Mouse (Mus musculus): Measurements from ENCODE around the gene Nfkb1.

Gene Nfkb1

DNA sequence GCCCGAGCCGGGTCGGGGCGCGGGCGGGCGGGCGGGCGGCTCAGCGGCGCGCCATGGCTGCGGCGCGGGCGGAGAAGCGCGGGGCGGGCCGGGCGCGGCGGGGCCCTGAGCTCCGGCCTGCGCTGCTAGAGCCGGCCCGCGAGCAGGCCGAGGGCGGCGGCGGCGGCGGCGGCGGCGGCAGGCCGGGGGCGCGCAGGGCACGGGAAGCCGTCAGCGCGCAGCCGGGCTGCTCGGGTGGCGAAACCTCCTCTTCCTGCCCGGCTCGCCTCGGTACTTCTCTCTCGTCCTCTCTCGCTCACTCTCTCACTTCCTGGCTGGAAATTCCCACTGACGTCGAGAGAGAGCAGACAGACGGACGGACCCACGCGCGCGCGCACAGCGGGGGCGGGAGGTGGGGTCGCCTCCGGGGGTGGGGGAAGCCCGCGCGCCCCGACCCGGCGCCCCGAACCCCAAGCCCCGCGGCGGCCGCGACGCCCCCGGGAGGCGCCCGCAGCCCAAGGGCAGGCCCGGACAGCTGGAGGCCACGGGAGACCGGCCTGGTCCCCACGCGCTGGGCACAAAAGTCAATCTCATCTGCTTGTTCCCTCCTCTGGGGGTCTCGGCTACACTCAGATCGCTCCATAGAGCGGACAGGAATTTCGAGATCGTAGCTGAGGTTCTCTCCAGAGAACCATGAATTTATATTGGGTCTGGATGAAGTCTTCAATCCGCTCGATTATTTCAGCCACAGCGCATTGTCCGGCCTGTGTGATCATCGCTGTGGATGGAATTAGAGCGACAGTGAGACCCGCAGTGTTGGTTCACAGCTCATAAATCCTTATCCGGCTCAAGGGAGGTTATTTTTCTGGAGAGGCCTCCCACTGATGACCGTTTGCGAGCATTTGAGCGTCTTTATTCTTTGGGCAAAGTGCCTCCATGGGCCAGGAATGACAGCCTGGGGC lies at the start of gene Nfkb1:
Gene Nfkb1 (minus strand): TSS at position 357 of the 941 bp plus-strand sequence.
- DNase-seq, result peak; percentile 75 to 79

DNA sequence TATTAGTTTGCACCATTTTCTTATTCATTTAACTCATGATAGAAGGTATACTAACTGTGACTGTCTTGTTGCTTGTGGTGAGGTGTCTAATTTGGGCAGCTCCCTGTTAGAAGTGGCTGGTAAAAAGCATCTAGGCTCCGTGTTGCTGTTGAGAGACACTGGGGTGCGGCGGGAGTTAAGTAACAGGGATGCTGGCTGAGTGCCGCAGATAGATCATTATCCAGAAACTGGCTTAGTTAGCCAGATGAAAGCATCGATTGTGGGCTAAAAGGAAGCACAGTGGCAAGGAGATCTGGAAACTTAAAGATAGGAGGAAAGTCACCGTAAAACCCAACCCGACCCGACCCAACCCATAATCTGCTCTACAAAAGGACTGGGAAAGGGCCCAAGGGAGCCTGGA lies 49.4 kb upstream of the Nfkb1 start:
- DNase-seq, result no peak

DNA sequence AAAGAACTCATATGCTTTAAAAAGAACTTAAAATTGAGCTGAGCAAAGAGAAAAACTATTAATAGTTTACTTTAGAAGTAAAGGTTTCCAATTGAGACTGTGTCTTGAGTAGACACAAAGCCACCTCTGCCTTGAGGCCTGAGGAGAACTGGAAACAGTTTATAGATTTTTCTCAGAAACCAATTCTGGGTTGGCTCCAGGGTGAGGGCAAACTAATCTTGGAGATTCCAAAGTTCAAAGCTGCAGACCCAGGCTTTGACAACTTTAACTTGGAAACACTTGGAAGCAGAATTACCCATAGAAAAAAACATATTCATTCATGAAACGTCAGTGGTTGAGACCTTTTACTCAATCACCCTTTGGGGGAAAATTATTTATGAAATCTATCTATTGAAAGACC lies 43.4 kb upstream of the Nfkb1 start:
- DNase-seq, result no peak

DNA sequence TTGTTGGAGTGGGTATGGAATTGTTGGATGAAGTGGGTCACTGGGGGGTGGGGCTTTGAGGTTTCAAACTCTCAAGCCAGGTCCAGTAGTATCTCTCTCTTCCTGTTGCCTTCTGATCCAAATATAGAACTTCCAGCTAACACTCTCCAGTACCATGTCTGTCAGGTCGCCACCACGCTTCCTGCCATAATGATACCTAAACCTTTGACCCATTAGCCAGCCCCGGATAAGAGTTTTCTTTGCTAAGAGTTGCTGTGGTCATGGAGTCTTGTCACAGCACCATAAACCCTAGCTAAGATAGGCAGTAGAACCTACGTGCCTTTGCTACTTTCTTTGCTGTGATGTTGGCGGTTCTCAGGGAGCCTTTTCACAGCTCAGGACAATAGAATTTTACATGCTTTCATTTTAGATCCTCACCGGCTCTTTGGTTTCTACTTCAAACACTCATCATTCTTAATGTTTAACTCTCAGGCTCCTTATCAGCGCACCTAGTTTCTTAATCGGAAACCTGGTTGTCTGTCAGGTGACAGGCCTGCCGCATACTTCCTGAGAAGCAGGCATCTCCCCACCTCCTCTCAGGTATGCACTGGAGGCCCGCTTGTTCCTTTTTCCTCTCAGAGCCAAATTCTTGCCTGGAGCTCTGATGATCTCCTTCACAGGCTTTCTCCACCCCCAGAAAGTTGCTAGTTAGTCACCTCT lies 41.5 kb upstream of the Nfkb1 start:
- no peak for DNase-seq

DNA sequence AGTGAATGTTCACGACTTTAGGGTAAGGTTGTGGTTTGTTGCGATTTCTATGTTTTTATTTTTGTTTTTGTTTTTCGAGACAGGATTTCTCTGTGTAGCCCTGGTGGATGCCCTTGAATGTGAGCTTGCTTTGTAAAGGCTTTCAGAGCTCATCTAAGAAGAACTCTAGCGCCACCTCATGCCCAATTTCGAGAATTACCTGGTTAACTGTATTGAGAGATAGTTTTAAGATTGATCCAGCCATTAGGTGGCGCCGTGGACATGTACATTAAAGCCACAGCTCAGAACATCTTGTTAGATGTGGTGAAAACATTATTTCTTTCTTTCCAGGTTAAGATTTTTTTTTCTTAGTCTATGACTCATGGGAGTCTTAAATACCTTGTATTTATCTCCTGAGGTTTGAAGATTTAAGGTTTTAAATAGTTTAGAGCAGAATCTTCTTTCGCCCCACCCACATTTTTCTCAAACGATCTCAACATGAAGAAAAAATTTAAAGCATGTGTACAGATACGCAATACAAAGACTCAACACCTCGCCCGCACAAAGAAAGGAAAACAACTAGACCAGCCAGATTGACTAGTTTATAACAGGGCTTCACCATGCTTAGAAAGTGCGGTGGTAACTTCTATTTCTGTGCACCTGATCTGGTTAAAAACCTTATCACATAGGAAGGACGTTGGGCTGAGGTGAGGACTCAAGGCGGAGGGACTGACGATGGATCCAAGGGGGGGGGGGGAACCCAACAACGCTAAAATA lies 40.1 kb upstream of the Nfkb1 start:
- peak; percentile 59 to 90 for DNase-seq

DNA sequence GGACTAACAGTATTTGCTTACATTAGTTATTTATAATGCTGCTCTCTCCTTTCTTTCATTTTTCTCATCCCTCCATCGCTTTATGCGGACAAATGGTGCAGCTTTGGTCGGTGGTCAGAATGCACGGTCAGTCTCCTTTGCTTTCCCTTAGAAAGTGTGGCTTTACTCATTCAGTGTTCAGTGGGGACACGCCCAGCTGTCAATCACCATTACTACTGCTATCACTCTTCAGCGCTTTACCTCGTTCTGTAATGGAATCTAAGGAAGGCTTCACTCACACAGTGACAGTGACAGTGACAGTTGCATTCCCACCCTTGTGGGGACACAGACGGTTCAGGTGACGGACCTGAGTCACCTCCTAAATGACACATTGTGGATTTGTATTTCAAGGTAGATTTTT lies 39.4 kb upstream of the Nfkb1 start:
- DNase-seq, result no peak

DNA sequence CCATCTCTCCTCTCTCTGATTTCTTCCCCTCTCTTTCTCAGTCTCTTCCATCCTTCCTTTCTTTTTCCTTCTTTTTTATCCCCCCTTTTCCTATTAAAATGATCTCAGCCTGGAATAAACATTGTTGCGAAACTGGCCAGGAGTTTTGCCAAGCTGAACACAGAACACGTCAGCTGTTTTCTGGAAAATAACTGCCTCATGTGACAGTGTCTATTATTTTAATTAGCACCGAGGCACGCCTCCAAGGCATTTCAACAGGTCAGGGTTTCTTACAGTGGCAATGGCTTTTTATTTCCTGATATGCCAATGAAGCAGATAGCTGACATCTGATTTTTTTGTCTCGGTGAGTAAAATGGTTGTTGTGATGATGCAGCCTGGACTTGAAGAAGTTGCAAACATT lies 38.2 kb upstream of the Nfkb1 start:
- no peak for DNase-seq

DNA sequence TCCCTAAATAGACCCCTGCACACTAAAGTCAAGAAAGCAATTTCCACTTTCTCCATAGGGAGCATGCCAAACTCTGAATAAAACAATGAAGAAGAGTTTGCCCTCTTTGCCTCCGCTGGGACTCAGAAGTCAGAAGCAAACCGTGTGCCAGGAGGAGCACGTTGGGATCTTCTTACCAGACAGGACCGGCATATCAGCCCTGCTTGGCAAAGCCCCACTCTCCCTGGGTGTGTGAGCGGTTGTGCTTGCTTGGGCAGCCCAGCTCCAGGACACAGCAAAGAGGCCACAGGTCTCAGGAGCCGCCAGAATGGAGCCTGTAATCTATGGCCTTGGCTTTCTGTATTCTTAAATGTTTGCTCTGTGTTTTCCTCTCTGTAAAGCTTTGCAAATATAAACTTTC lies 37.6 kb upstream of the Nfkb1 start:
- no peak for DNase-seq

DNA sequence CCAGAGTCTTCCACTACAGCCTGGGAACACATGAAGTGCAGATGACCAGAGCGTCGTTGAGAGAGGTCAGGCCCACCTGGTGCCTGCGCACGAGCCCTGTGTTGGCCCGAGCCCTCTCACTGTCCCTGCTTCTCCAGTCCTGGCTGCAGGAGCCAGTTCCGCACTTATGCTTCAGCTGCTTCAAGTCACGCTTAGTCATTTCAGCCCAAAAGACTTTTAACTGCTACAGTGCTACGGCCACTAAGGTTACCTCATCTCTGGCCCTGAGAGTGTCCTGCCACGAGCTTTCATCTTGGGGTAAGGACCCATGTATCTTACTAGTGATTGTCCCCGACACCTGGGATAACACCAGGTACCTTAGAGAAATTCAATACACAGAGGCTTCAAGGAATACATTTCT lies 36.0 kb upstream of the Nfkb1 start:
- DNase-seq, result no peak

DNA sequence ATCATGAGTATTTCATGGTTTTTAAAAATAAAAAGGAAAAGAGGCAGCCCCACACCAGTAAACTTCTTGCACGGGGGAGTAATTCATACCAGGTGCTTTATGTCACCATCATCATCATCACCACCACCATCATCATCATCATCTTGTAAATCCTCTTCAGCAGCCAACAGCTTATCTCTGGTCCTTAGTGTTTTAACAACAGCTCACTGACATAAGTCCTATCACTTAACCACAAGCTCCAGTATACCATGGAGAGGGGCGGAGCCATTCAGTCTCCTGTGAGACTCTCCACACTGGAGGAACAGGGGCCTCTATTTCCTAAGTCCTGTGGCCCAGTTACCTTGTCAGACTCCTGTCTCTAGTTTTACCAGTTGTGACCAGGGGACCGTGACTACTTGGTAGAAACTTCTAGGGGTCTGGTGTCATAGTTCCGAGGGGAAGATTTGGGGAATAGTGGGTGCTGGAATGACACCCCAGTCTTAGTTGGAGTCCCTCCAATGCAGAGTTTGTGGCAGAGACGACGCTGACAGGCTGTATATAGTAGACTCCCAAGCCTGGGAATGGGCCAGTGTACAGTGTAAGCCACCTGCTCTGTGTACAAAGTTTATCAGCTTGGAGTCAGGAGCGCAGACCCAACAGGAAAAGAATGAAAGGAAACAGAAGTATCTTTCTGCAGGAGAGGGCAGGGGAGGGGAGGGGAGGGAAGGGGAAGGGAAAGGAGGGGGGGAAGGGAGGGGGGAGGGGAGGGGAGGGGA lies 35.4 kb upstream of the Nfkb1 start:
- no peak for DNase-seq

DNA sequence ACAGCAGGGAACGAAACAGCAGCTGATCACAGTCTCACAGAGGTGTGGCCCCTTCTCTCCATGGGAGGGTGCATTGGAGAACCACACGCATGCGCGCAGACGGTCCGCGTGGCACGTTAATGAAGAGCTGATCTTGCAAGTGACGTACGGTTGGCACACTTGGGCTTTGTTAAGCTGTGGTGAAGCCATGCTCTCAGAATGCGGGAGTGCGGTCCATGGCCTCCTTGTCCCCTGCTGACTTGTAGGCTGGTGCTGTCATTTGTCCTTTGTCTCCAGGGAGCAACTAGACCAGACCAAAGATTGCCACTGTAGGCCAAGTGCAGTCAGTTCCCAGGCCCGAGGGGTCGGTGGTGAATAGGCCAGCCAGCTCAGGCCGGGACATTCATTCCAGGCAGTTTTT lies 34.7 kb upstream of the Nfkb1 start:
- DNase-seq, result no peak

DNA sequence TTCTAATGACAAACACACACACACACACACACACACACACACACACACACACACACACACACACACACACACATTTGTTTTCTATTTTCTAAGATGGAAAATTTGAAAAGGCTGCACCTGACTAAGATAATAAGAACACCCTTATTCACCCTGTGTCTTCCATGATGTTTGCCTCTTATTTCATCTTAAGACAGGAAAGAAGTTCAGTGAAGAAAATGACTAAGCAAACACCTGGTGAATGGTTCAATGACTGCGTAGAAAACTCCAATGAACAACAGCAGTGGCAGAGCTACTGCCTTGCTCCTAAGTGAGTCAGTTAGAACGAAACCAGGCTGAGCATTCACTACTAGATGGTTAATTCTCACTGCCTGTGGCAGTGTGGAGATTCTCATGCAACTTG lies 30.8 kb upstream of the Nfkb1 start:
- no peak for DNase-seq

DNA sequence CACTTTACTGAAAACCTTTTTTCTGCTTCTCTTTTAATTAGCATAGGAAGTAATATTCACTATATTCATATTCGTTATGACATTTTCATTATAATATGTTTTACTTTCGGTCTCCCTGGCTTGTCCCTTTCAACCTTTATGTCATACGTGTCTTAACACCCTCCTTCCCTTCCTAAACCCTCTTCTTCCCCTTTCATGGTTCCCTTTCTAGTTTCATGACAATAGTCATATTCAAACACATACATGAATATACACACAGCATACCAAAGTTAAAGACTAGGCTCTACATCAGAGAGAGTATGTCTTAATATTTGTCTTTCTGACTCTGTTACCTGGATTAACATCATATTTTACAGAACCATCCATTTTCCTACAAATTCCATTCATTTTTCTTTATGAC lies 28.6 kb upstream of the Nfkb1 start:
- DNase-seq, result no peak

DNA sequence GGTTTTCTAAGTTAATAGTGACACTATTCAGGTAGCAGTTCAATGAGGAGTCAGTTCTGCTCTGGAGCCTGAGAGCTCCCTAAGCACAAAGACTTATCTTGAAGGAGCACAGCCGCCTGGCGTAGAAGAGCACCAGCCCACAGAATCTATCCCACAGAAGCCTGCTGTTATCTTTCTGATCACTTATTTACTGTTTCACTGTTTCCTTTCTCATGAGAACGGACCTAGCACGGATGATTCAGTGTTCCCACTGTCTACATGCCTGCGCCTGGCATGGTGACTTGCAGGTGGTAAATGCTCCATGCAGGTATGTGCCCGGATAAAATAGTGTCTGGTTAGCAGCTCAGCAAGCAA lies 27.8 kb upstream of the Nfkb1 start:
- DNase-seq, result no peak

DNA sequence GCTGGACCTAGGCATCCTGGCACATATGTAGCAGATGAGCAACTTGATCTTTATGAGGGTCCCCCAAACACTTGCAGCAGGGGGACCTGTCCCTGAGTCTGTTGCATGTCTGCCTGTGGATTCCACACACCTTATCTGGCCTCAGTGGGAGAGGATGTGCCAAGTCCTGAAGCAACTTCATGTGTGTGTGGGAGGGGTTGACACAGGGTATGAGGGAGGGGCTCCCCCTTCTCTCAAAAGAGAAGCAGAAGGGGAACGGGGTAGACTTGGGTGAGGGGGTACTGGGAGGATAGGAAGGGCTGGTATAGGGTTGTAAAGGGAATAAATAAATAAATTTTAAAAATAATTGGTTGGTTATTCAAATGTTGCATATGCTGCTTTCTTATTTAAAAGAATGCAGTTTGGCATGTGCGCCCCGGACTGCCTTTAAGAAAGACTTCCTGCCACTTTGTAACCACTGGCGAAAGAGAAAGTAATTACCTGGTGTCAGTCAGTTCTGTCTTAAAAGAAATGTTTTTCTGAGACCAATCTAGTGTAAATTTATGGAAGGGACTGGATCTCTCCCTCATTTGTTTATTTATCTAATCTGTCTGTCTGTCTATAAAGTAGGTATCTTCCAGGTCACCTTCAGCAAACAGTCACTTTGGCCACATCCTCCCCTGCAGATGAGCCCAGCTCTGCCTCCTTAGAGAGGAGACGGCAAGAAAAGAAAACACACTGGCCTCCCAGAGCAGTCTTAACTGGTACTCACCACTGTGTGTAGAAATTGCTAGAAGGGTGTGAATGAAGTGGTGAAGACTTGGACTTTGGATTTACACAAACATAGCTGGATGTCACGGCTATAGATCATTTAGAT lies 27.2 kb upstream of the Nfkb1 start:
- DNase-seq, result peak in 1 of 2 experiments; percentile 10

DNA sequence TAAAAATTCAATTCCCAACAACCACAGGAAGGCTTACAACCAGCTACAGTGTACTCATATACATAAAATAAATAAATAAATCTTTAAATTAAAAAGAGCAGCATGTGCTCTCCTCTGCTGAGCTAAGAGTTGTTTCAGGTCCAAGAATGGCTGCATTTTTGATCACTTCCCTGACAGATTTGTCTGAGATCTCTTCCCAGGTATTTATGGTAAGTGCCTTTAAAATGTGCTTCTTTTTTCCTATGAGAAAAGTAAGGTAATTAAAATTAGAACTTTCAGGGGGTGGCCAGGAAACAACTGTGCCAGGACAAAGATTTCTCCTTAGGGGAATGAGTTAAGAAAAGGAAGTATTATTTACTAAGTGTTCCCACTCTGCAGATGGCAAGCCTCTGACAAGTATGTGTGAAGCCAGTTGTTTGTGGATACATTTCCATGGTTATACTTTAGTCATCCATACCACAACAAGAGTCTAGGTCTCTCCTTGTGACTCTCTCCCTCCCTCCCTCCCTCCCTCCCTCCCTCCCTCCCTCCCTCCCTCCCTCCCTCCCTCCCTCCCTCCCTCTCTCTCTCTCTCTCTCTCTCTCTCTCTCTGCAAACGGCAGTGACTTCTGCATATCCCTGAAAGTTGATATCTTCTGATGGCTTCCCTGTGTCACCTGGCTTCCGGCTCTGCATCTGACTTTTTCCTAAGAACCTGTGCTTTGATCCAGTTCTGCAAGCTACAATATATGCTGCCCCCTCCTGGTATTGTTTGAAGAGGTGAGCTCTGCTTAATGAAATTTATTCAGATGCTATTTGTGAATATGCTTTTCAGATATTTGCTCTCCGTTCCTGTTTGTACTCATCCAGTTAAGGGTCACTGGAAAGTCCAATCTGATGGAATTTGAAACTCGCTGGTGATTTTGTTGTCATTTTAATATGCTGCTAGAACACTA lies 21.9 kb upstream of the Nfkb1 start:
- no peak for DNase-seq

DNA sequence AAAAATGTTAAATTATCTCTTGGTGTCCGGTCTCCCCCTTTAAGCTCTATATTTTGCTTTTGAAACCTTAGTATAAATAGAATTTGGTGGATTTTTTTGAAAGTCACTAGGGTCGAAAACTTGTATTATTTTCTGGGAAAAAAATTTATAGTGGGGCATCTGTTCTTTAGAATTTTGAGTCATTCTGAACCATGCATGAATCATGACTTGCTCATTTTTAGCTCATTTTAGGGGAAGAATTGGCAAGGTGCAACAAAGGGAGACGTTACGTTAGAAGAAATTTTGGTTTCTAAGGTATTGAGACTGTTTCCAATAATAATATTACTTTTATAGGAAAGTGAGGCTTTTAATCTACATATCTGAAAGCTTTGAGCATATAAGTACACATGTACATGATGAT lies 20.3 kb upstream of the Nfkb1 start:
- no peak for DNase-seq

DNA sequence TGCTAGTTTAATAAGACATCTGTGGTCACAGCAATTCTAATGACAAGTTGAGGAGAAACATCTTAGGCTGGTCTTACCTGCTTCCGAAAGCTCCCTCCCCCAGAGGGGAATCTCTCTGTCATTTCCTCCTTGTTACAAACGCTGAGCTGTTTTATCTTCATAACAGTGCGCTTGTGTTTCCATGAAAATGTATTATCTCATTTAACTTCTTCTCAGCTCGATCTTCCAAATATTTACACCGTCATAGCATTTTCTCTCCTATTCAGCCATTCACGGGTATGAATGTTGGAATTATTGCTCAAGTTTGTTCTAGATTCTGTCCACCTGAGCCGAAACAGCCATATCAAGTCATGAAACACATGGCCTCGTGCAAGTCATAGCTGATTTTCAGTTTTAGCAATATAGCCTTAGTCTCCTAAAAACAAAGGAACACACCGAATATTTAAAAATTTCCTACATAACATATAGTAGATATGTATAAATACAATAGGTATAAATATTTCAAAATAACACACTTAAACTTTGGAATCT lies 19.8 kb upstream of the Nfkb1 start:
- DNase-seq, result no peak

DNA sequence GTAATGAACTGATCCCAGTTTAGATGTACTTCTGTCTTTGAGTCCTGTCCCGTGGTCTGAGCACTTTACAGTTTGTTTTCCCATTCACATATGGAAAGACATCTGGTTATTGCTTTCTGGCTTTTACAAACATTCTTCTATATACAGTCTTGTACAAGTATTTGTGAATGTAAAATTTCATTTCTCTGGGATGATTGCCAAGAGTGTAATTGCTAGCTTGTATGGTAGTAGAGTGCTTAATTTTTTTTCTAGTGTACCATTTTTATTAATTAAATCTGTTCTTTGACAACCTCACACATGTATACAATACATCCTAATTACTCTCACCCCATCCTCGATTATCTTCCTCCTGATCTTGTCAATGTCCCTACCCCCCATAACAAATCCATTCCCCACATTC lies 12.0 kb upstream of the Nfkb1 start:
- no peak for DNase-seq

DNA sequence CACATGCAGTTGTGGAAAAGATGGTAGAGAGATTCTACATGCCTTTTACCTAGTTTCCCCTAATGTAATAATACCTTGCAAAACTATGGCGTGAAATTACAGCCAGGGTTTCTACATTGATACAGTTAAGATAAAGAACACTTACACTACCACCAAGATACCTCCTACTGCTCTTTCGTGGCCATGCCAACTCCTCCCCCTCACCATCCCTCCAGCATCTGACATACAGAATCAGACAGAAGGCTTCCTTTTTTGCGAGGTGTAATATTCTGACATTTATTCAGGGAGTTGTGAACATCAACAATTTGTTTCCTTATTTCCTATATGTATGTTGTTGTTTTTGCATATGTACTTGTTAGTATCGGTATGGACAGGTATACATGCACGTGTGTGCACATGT lies 11.3 kb upstream of the Nfkb1 start:
- no peak for DNase-seq

All from spleen, adult 18-20 months (tissue).